Mouse (Mus musculus) kidney, adult 2 months (tissue): Measurements from ENCODE around the gene Arhgap1.

Source experiments
- CTCF ChIP-seq: fragments of 200-500 bp; conservative IDR thresholded peaks from 2 replicates; pipeline ENCODE4 v1.5.1; 2011; ENCODE audit warnings: low read depth, mild to moderate bottlenecking, control low read depth, low read length, moderate library complexity, mixed read lengths; ENCODE audit not compliant: insufficient read depth, insufficient read length
- POLR2A ChIP-seq: fragments of 200-500 bp; IDR thresholded peaks from one replicate; pipeline ENCODE4 v1.6.1; 2011; ENCODE audit warnings: low read depth, low read length, control low read depth

DNA sequence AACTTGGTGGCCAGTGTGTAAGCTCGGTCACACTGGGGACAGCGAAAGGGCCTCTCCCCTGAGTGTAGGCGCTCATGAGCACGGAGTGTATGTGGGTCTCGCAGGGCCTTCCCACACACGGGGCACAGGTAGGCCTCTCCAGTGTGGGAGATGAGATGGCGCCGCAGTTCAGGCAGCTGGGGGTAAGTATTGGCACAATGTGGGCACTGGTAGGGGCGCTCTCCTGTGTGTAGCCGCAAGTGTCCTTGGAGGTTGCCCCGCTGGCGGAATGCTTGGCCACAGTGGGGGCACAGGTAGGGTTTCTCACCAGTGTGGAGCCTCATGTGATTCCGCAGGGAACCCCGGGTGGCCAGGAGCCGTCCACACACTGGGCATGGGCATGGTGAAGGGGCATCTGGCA is 4.3 kb upstream of the Arhgap1 start:
- TF ChIP-seq POLR2A, result no peak
- TF ChIP-seq CTCF, result no peak
